Mouse (Mus musculus): ENCODE results near the gene Kif21b. TPM values are rescaled to one million over a fixed set of nuclear protein-coding genes. Genes with fewer than 3 reads are reported as not detected.

Kif21b gene
- polyA plus RNA-seq, 1 experiment from 2014 or later, result 10.2 TPM

DNA sequence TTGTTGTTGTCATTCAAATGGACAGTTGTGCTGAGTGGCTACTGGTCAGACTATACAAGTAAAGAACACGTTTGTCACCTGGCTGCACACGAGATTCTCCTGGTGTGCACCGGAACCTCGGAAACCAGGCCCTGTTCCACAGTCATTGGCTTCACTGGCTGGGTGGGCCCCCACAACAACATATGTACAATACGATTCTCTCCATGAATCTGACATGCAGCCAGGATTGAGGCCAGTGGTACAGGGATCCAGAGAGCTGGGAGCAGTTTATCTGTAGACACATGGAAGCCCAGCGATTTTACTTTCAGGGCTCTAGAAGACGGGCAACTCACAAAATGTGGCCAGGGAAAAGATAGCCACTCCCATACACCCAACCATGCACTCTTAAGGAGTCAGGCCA lies 27.5 kb upstream of the Kif21b start:
- H3K4me1 ChIP-seq (ENCODE audit: control insufficient read depth, insufficient read depth, low read length), result 0 out of 2 replicates have a peak, but pooled peaks cover 2% of the 10 kb centered on the region
- H3K9me3 ChIP-seq (ENCODE audit: control insufficient read depth, low read length), result no peaks in the 10 kb centered on the region
- 88% methylated on average over 7 of the region's 7 CpGs for WGBS
- H3K9ac ChIP-seq (ENCODE audit: low read length), result no peak overlapping the region
- ATAC-seq (ENCODE audit: insufficient number of reproducible peaks, low FRiP score, low TSS enrichment, low read depth) (no peak), DNase-seq (ENCODE audit: low spot score) (no peak)
- H3K27ac ChIP-seq (replicated peaks; ENCODE audit: low read depth, low read length), result no peak overlapping the region
- no peak overlapping the region for H3K4me2 ChIP-seq (ENCODE audit: low read depth, severe bottlenecking)
- no peaks in the 10 kb centered on the region for H3K27me3 ChIP-seq (ENCODE audit: control insufficient read depth, insufficient read depth, low read length)
- no peaks in the 10 kb centered on the region for H3K36me3 ChIP-seq (ENCODE audit: control insufficient read depth, insufficient read depth, low read length)
- no peak overlapping the region for H3K4me3 ChIP-seq (ENCODE audit: low read depth, low read length)

DNA sequence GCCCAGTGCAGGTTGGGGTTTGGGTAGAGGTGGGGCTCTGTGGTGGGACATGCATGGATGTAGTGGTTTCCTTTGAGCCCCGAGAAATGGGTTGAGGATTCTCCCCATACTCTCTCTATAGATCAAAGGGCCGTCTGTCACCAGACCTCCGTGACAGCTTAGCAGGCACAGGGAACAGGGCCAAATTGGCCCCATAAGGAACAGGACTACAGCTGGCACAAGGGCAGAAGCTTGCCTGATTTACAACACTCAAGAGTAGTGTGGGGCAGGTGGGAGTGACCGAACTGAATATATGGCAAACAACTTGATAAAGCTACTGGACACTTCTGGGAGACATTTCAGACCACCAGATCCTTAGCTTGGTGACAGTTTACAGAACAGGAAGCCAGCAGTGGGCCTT lies 26.4 kb upstream of the Kif21b start:
- WGBS, result 16% methylated on average over 4 of the region's 4 CpGs
- Histone ChIP-seq H3K27ac (replicated peaks; ENCODE audit: low read depth, low read length) (no peak overlapping the region), H3K27me3 (ENCODE audit: control insufficient read depth, insufficient read depth, low read length) (no peaks in the 10 kb centered on the region), H3K9ac (ENCODE audit: low read length) (no peak overlapping the region), H3K36me3 (ENCODE audit: control insufficient read depth, insufficient read depth, low read length) (no peaks in the 10 kb centered on the region), H3K4me3 (ENCODE audit: low read depth, low read length) (no peak overlapping the region), H3K9me3 (ENCODE audit: control insufficient read depth, low read length) (no peaks in the 10 kb centered on the region), H3K4me1 (ENCODE audit: control insufficient read depth, insufficient read depth, low read length) (0 out of 2 replicates have a peak, but pooled peaks cover 2% of the 10 kb centered on the region), H3K4me2 (ENCODE audit: low read depth, severe bottlenecking) (no peak overlapping the region)
- no peak for ATAC-seq (ENCODE audit: insufficient number of reproducible peaks, low FRiP score, low TSS enrichment, low read depth)
- no peak for DNase-seq (ENCODE audit: low spot score)

DNA sequence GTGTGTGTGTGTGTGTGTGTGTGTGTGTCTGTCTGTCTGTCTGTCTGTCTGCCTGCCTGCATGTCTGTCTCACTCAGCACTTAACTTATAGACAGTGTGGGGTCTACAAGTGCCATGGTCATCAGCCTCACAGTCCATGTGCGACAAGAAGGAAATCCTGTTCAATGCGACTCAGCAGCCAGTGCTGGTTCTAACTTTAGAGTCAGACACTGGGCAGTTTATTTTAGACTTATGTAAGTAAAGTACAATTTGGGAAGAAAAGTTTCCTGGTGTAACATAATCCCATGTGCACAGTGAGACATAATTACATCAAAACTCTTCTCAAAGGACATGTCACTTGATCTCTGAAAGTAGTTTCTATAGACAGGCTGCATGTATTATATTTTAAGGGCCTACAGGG lies 21.7 kb upstream of the Kif21b start:
- no peak overlapping the region for H3K4me3 ChIP-seq (ENCODE audit: low read depth, low read length)
- no peak overlapping the region for H3K9ac ChIP-seq (ENCODE audit: low read length)
- no peaks in the 10 kb centered on the region for H3K27me3 ChIP-seq (ENCODE audit: control insufficient read depth, insufficient read depth, low read length)
- WGBS, result 97% methylated on average over 2 of the region's 2 CpGs
- 0 out of 2 replicates have a peak, but pooled peaks cover 2% of the 10 kb centered on the region for H3K4me1 ChIP-seq (ENCODE audit: control insufficient read depth, insufficient read depth, low read length)
- ATAC-seq (ENCODE audit: insufficient number of reproducible peaks, low FRiP score, low TSS enrichment, low read depth) (no peak), DNase-seq (ENCODE audit: low spot score) (no peak)
- H3K36me3 ChIP-seq (ENCODE audit: control insufficient read depth, insufficient read depth, low read length), result no peaks in the 10 kb centered on the region
- no peak overlapping the region for H3K27ac ChIP-seq (replicated peaks; ENCODE audit: low read depth, low read length)
- H3K4me2 ChIP-seq (ENCODE audit: low read depth, severe bottlenecking), result no peak overlapping the region
- H3K9me3 ChIP-seq (ENCODE audit: control insufficient read depth, low read length), result no peaks in the 10 kb centered on the region

DNA sequence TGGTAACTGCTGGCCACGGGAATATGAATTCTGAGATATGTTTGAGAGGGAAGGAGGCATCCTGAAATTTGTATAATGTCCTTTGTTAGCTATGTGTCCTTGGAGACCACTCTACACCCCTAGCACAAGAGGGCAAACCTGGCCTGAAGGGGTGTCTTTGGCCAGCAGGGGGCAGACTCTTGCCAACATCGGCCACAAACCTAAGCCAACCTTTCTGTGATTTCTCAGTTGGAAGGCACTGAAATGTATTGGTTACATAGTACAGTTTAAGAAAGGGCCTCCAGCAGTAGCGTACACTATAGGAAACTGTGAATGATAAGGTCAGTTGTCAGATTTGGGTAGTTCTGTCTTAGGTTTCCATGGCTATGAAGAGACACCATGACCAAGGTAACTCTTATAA lies 15.0 kb upstream of the Kif21b start:
- peak; percentile 79 for DNase-seq (ENCODE audit: low spot score)
- H3K4me1 ChIP-seq (ENCODE audit: control insufficient read depth, insufficient read depth, low read length), result peaks cover 15% of the 10 kb centered on the region
- 30% methylated on average over 3 of the region's 3 CpGs for WGBS
- H3K4me2 ChIP-seq (ENCODE audit: low read depth, severe bottlenecking), result no peak overlapping the region
- no peak for ATAC-seq (ENCODE audit: insufficient number of reproducible peaks, low FRiP score, low TSS enrichment, low read depth)
- no peak overlapping the region for H3K27ac ChIP-seq (replicated peaks; ENCODE audit: low read depth, low read length)
- no peaks in the 10 kb centered on the region for H3K36me3 ChIP-seq (ENCODE audit: control insufficient read depth, insufficient read depth, low read length)
- H3K27me3 ChIP-seq (ENCODE audit: control insufficient read depth, insufficient read depth, low read length), result no peaks in the 10 kb centered on the region
- H3K4me3 ChIP-seq (ENCODE audit: low read depth, low read length), result no peak overlapping the region
- H3K9me3 ChIP-seq (ENCODE audit: control insufficient read depth, low read length), result no peaks in the 10 kb centered on the region
- no peak overlapping the region for H3K9ac ChIP-seq (ENCODE audit: low read length)

DNA sequence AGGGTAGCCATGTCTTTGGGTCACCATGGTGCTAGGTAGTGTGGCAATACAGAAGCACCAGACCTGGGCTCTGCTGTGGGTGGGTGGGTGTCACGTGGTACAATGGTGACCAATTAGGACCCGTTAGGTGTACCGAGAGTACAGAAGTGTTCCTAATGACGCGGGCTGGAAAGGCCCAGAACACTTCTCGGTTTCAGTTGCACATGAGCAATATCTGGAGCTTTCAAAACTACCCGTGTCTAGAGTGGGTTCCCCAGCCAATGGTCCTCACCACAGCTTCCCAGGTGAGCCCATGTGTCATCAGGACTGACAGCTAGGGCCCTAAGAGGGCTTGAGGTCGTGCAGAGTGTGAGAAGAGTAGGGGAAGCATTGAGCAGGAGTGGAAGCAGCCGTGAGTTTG lies 14.1 kb upstream of the Kif21b start:
- no peak overlapping the region for H3K27ac ChIP-seq (replicated peaks; ENCODE audit: low read depth, low read length)
- no peaks in the 10 kb centered on the region for H3K36me3 ChIP-seq (ENCODE audit: control insufficient read depth, insufficient read depth, low read length)
- no peak for ATAC-seq (ENCODE audit: insufficient number of reproducible peaks, low FRiP score, low TSS enrichment, low read depth)
- H3K9ac ChIP-seq (ENCODE audit: low read length), result no peak overlapping the region
- WGBS, result 85% methylated on average over 9 of the region's 9 CpGs
- H3K9me3 ChIP-seq (ENCODE audit: control insufficient read depth, low read length), result no peaks in the 10 kb centered on the region
- no peak for DNase-seq (ENCODE audit: low spot score)
- no peaks in the 10 kb centered on the region for H3K27me3 ChIP-seq (ENCODE audit: control insufficient read depth, insufficient read depth, low read length)
- H3K4me2 ChIP-seq (ENCODE audit: low read depth, severe bottlenecking), result no peak overlapping the region
- H3K4me1 ChIP-seq (ENCODE audit: control insufficient read depth, insufficient read depth, low read length), result peaks cover 15% of the 10 kb centered on the region
- H3K4me3 ChIP-seq (ENCODE audit: low read depth, low read length), result no peak overlapping the region

DNA sequence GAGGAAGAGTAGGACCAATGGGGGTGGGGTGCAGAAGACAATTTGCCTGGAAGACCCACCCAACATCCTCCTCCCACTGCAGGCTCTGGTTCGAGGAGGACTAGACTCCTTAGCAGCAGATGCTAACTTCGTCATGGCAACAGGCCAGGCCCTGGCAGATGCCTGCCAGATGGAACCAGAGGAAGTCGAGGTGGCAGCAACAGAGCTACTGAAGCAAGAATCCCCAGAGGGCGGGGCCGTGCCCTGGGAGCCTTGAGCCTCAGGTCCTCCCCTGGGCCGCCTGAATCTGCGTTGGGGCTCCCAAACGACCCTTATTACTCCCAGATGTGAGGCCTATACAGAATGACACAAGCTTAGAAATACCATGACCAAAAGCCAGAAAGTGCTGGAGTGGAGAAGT lies 12.3 kb upstream of the Kif21b start:
- Histone ChIP-seq H3K9ac (ENCODE audit: low read length) (no peak overlapping the region), H3K4me3 (ENCODE audit: low read depth, low read length) (no peak overlapping the region), H3K4me2 (ENCODE audit: low read depth, severe bottlenecking) (no peak overlapping the region), H3K9me3 (ENCODE audit: control insufficient read depth, low read length) (no peaks in the 10 kb centered on the region), H3K27me3 (ENCODE audit: control insufficient read depth, insufficient read depth, low read length) (no peaks in the 10 kb centered on the region), H3K36me3 (ENCODE audit: control insufficient read depth, insufficient read depth, low read length) (no peaks in the 10 kb centered on the region), H3K4me1 (ENCODE audit: control insufficient read depth, insufficient read depth, low read length) (peaks cover 15% of the 10 kb centered on the region), H3K27ac (replicated peaks; ENCODE audit: low read depth, low read length) (no peak overlapping the region)
- 12% methylated on average over 8 of the region's 8 CpGs for WGBS
- peak; percentile 64 for DNase-seq (ENCODE audit: low spot score)
- no peak for ATAC-seq (ENCODE audit: insufficient number of reproducible peaks, low FRiP score, low TSS enrichment, low read depth)

DNA sequence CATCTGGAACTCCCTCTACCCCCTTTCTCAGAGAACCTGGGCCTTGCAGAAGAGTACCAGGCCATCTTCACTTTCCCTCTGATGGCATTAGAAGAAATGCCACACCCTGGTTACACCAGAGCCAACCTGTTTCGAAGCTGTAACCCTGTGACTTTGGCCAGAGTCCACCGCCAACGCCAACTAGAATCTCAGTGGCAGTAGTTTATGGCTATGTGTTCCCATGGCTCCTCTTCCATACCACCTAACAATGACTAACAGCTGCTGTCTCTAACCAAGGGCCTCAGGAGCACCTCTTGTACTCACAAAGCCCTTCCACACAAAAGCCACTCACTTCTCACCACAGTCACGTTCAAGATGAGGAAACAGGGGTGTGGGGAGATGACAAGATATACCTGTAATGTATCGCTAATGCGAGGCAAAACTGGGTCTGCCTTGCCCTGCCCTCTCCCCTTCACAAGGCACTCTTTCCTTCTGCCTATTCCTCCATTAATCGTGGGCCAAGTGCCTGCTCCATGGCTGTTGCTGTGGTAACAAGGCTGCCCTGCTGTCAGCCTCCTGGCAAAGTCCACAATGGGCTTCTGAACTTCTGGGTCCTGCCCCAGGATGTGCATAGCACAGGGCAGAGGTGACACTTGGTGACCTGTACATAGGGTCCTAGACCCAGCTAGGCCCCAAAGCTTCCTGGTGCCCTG lies 11.5 kb upstream of the Kif21b start:
- no peak for DNase-seq (ENCODE audit: low spot score)
- H3K4me1 ChIP-seq (ENCODE audit: control insufficient read depth, insufficient read depth, low read length), result peaks cover 15% of the 10 kb centered on the region
- no peak overlapping the region for H3K9ac ChIP-seq (ENCODE audit: low read length)
- no peak overlapping the region for H3K4me3 ChIP-seq (ENCODE audit: low read depth, low read length)
- H3K4me2 ChIP-seq (ENCODE audit: low read depth, severe bottlenecking), result no peak overlapping the region
- no peaks in the 10 kb centered on the region for H3K27me3 ChIP-seq (ENCODE audit: control insufficient read depth, insufficient read depth, low read length)
- no peak for ATAC-seq (ENCODE audit: insufficient number of reproducible peaks, low FRiP score, low TSS enrichment, low read depth)
- no peak overlapping the region for H3K27ac ChIP-seq (replicated peaks; ENCODE audit: low read depth, low read length)
- no peaks in the 10 kb centered on the region for H3K9me3 ChIP-seq (ENCODE audit: control insufficient read depth, low read length)
- no peaks in the 10 kb centered on the region for H3K36me3 ChIP-seq (ENCODE audit: control insufficient read depth, insufficient read depth, low read length)
- WGBS, result 81% methylated on average over 7 of the region's 7 CpGs

GRCm38 (mm10) chr1:136120263-136120603 lies 11.0 kb upstream of the Kif21b start:
- no peaks in the 10 kb centered on the region for H3K27me3 ChIP-seq (ENCODE audit: control insufficient read depth, insufficient read depth, low read length)
- H3K4me1 ChIP-seq (ENCODE audit: control insufficient read depth, insufficient read depth, low read length), result peaks cover 15% of the 10 kb centered on the region
- 77% methylated on average over 1 of the region's 1 CpGs for WGBS
- no peaks in the 10 kb centered on the region for H3K36me3 ChIP-seq (ENCODE audit: control insufficient read depth, insufficient read depth, low read length)
- H3K4me3 ChIP-seq (ENCODE audit: low read depth, low read length), result no peak overlapping the region
- no peak for DNase-seq (ENCODE audit: low spot score)
- H3K4me2 ChIP-seq (ENCODE audit: low read depth, severe bottlenecking), result no peak overlapping the region
- no peak for ATAC-seq (ENCODE audit: insufficient number of reproducible peaks, low FRiP score, low TSS enrichment, low read depth)
- H3K9me3 ChIP-seq (ENCODE audit: control insufficient read depth, low read length), result no peaks in the 10 kb centered on the region
- H3K27ac ChIP-seq (replicated peaks; ENCODE audit: low read depth, low read length), result no peak overlapping the region
- H3K9ac ChIP-seq (ENCODE audit: low read length), result no peak overlapping the region

DNA sequence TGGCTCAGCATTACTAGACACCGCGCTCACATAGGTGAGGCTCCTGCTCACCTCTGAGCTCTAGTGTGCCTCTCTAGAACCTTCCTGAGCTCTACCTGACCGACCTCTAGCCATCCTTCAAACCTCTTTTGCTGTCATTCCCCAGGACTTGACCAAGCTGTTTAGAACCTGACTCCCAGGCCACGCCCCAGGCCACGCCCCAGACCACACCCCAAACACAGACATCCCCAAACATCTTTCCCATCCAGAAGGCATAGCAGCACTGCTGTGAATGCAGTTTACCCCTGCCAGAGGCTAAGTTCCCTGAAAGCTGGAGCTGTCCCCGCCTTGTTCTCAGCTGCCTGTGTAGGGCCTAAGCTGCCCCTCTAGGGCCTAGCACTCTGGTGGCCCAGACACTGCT lies 10.4 kb upstream of the Kif21b start:
- ATAC-seq (ENCODE audit: insufficient number of reproducible peaks, low FRiP score, low TSS enrichment, low read depth), result no peak
- WGBS, result 43% methylated on average over 6 of the region's 6 CpGs
- peak; percentile 25 for DNase-seq (ENCODE audit: low spot score)

More for the DNA sequence above, 10.4 kb upstream of the Kif21b start:
- no peak overlapping the region for H3K4me2 ChIP-seq (ENCODE audit: low read depth, severe bottlenecking)
- H3K36me3 ChIP-seq (ENCODE audit: control insufficient read depth, insufficient read depth, low read length), result no peaks in the 10 kb centered on the region
- no peaks in the 10 kb centered on the region for H3K27me3 ChIP-seq (ENCODE audit: control insufficient read depth, insufficient read depth, low read length)
- no peak overlapping the region for H3K9ac ChIP-seq (ENCODE audit: low read length)
- peaks cover 15% of the 10 kb centered on the region for H3K4me1 ChIP-seq (ENCODE audit: control insufficient read depth, insufficient read depth, low read length)
- H3K9me3 ChIP-seq (ENCODE audit: control insufficient read depth, low read length), result no peaks in the 10 kb centered on the region
- no peak overlapping the region for H3K27ac ChIP-seq (replicated peaks; ENCODE audit: low read depth, low read length)
- no peak overlapping the region for H3K4me3 ChIP-seq (ENCODE audit: low read depth, low read length)

All from limb, embryonic 11.5 days (tissue).